Mouse (Mus musculus): ENCODE data around the gene Galnt17. TPM values are rescaled to one million over a fixed set of nuclear protein-coding genes. Genes with fewer than 3 reads are reported as not detected.

Gene Galnt17
- polyA plus RNA-seq, 1 experiment = 0.73 TPM

DNA sequence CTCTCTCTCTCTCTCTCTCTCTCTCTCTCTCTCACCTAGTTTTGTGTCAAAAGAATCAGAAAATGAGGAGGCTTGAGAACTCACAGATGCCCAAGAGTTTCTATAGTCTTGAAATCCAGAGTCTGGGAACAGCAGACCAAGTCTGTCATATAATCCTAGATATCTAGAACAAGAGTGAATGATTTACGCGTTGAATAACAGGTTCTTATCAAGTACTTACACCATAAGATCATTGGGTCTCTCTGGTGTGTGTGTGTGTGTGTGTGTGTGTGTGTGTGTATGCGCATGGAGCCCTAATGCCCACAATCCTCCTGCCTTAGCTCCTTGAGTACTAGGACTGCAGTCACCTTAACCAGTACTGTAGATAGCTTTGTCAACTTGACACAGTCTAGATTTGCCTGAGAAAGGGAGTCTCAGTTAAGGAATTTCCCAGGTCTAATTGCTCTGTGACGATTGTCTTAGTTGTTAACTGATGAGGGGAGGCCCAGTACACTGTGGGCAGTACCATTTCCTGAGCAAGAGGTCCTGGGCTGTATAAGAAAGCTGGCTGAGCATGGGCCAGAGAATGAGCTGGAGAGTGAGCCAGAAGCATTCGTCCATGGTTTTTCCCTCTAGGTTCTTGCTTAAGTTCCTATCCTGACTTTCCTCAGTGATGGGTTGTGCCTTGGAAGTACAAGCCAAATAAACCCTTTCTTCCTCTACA is 268.5 kb downstream of the Galnt17 start:
- Histone ChIP-seq H3K27ac (ENCODE audit: insufficient read depth, low read length) (no peak overlapping the region), H3K9me3 (replicated peaks; ENCODE audit: control insufficient read depth, insufficient read depth, low read length, poor library complexity, severe bottlenecking) (no peaks in the 10 kb centered on the region), H3K36me3 (ENCODE audit: control insufficient read depth, insufficient read depth, low read length, poor library complexity, severe bottlenecking) (no peaks in the 10 kb centered on the region), H3K4me3 (ENCODE audit: low read depth, low read length) (no peak overlapping the region), H3K4me1 (ENCODE audit: control insufficient read depth, insufficient read depth, low read length) (no peaks in the 10 kb centered on the region), H3K27me3 (ENCODE audit: control insufficient read depth, insufficient read depth, low read length, poor library complexity, severe bottlenecking) (no peaks in the 10 kb centered on the region; the same call in 1 of the 2 replicates), H3K9ac (ENCODE audit: low read depth, poor library complexity, severe bottlenecking) (no peak overlapping the region)
- TF ChIP-seq POLR2A (IDR thresholded peaks at IDR 0.05; ENCODE audit: insufficient read depth, low read length) = no peak

DNA sequence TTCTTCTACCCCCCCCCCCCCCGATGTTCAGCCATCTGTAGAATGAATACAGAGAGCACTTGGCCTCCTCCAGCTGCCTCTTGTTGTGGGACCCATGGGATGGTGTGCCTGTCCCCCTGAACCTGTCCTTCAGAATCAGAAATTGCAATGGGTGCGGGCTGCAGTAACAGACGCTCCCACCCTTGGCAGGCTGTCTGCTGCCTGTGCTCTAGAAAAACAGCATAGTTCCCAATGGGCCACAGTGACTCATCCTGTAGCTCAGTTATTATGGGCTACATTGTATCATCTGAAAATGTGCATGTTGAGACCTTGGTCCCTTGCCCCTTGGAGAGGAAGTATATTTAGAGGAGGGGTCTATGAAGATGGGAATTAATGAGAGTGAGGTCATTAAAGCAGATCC is 283.8 kb downstream of the Galnt17 start:
- Histone ChIP-seq H3K4me3 (ENCODE audit: low read depth, low read length) (no peak overlapping the region), H3K36me3 (ENCODE audit: control insufficient read depth, insufficient read depth, low read length, poor library complexity, severe bottlenecking) (no peaks in the 10 kb centered on the region), H3K9ac (ENCODE audit: low read depth, poor library complexity, severe bottlenecking) (no peak overlapping the region), H3K27me3 (ENCODE audit: control insufficient read depth, insufficient read depth, low read length, poor library complexity, severe bottlenecking) (no peaks in the 10 kb centered on the region), H3K4me1 (ENCODE audit: control insufficient read depth, insufficient read depth, low read length) (no peaks in the 10 kb centered on the region), H3K9me3 (replicated peaks; ENCODE audit: control insufficient read depth, insufficient read depth, low read length, poor library complexity, severe bottlenecking) (no peaks in the 10 kb centered on the region), H3K27ac (ENCODE audit: insufficient read depth, low read length) (no peak overlapping the region)
- TF ChIP-seq POLR2A (IDR thresholded peaks at IDR 0.05; ENCODE audit: insufficient read depth, low read length) (no peak), EP300 (IDR thresholded peaks at IDR 0.05; ENCODE audit: insufficient read depth, low read depth, low read length) (no peak), CTCF (IDR thresholded peaks at IDR 0.05; ENCODE audit: low read depth, low read length) (no peak)

DNA sequence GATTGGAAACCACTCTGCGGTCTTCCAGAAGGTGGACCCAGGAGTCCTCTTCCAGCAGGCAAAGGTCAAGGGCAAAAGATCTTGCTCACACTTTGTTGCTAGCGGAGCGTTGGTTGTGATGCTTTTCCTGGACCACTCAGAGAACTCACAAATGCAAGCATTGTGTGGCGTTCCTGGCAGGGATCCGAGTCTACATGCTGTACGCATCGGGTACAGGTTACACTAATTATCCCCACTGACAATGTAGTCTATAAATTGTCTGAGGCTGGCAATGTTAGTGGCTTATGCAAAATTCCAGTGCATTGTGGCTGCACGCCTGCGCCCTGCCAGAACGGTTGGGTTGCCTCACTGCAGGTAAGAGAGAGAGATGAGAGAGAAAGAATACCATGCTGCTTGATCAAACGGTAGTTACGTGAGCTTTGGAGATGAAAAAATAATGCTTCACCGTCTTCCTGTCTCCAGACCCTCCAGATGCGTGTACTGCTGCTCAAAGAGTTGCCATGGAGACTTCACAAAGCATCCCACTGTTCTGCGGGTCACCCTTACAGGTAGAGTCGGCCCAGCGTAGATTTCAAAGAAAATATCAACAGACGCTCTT is 285.8 kb downstream of the Galnt17 start:
- H3K9ac ChIP-seq (ENCODE audit: low read depth, poor library complexity, severe bottlenecking) = no peak overlapping the region
- no peaks in the 10 kb centered on the region for H3K36me3 ChIP-seq (ENCODE audit: control insufficient read depth, insufficient read depth, low read length, poor library complexity, severe bottlenecking)
- no peak overlapping the region for H3K27ac ChIP-seq (ENCODE audit: insufficient read depth, low read length)
- no peaks in the 10 kb centered on the region for H3K27me3 ChIP-seq (ENCODE audit: control insufficient read depth, insufficient read depth, low read length, poor library complexity, severe bottlenecking)
- TF ChIP-seq EP300 (IDR thresholded peaks at IDR 0.05; ENCODE audit: insufficient read depth, low read depth, low read length) = no peak
- TF ChIP-seq CTCF (IDR thresholded peaks at IDR 0.05; ENCODE audit: low read depth, low read length) = no peak
- no peak for TF ChIP-seq POLR2A (IDR thresholded peaks at IDR 0.05; ENCODE audit: insufficient read depth, low read length)
- H3K4me1 ChIP-seq (ENCODE audit: control insufficient read depth, insufficient read depth, low read length) = no peaks in the 10 kb centered on the region
- H3K9me3 ChIP-seq (replicated peaks; ENCODE audit: control insufficient read depth, insufficient read depth, low read length, poor library complexity, severe bottlenecking) = no peaks in the 10 kb centered on the region
- no peak overlapping the region for H3K4me3 ChIP-seq (ENCODE audit: low read depth, low read length)

DNA sequence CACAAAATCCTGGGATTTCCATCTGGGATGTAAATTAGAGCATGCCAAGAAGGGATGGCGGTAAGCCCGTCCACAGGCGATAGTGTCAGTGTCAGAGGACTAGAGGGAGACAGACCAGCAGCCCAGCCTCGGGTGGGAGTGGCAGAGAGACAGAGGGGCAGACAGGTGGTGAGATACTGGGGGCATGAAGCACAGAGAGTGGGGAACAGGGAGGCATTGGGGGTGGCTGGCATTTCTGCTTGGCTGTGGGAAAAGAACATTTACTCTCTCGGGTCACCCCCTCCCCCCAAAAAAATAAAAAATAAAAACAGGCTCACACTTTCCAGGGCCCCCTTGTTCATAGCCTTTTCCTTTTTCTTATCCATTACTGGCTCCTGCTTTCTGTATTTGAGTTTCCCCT is 287.4 kb downstream of the Galnt17 start:
- Histone ChIP-seq H3K27ac (ENCODE audit: insufficient read depth, low read length) (no peak overlapping the region), H3K9ac (ENCODE audit: low read depth, poor library complexity, severe bottlenecking) (no peak overlapping the region), H3K9me3 (replicated peaks; ENCODE audit: control insufficient read depth, insufficient read depth, low read length, poor library complexity, severe bottlenecking) (no peaks in the 10 kb centered on the region), H3K4me3 (ENCODE audit: low read depth, low read length) (no peak overlapping the region), H3K27me3 (ENCODE audit: control insufficient read depth, insufficient read depth, low read length, poor library complexity, severe bottlenecking) (no peaks in the 10 kb centered on the region), H3K4me1 (ENCODE audit: control insufficient read depth, insufficient read depth, low read length) (no peaks in the 10 kb centered on the region), H3K36me3 (ENCODE audit: control insufficient read depth, insufficient read depth, low read length, poor library complexity, severe bottlenecking) (no peaks in the 10 kb centered on the region)
- TF ChIP-seq CTCF (IDR thresholded peaks at IDR 0.05; ENCODE audit: low read depth, low read length) (no peak), POLR2A (IDR thresholded peaks at IDR 0.05; ENCODE audit: insufficient read depth, low read length) (no peak), EP300 (IDR thresholded peaks at IDR 0.05; ENCODE audit: insufficient read depth, low read depth, low read length) (no peak)

DNA sequence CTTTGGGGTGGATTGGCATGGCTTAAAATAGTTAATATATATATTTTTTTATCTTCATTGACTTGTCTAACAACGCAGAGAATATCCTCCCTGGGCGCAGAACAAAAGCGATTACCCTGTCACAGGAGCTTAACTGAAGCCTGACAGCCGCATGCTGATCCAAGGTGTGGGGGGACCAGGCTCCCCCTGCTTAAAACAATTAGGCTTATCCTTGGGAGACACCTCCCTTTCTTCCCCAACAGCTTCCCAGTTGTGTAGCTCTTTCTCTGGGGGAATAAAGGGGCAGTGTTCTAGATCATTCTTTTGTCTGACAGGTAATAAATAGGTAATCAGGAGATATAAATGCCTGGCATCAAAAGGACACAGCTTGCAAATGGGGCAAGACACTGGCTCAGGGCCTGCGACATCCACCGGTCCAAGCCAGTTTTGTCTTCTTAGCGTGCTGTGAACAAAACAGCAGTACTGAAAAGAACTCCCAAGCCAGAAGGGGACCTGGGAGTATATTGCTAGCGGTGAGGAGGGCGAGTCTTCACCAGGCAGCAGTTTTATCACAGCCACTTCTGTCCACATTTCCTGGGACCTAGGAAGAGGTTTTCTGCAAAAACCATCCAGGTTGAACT is 288.8 kb downstream of the Galnt17 start:
- no peak for TF ChIP-seq EP300 (IDR thresholded peaks at IDR 0.05; ENCODE audit: insufficient read depth, low read depth, low read length)
- no peak for TF ChIP-seq CTCF (IDR thresholded peaks at IDR 0.05; ENCODE audit: low read depth, low read length)
- no peak for TF ChIP-seq POLR2A (IDR thresholded peaks at IDR 0.05; ENCODE audit: insufficient read depth, low read length)

DNA sequence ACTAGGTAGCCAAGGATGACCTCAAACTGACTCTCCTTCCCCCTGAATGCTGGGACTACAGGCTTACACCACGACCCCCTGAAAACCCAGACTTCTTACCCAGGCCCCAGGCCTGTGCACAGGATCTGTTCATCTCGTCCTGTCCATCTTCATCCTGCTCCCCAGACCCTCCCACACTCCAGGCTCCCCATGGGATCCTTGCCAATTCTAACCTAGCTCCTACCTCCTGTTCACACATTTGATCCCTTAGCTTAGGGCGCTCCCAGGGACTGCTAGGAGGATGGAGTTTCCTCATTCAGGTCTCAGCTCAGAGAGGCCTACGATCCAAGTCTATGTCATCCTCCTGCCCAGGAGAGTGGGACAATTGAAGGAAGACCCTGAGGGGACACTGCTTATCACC is 292.2 kb downstream of the Galnt17 start:
- Histone ChIP-seq H3K36me3 (ENCODE audit: control insufficient read depth, insufficient read depth, low read length, poor library complexity, severe bottlenecking) (no peaks in the 10 kb centered on the region), H3K27me3 (ENCODE audit: control insufficient read depth, insufficient read depth, low read length, poor library complexity, severe bottlenecking) (no peaks in the 10 kb centered on the region), H3K27ac (ENCODE audit: insufficient read depth, low read length) (no peak overlapping the region), H3K9me3 (replicated peaks; ENCODE audit: control insufficient read depth, insufficient read depth, low read length, poor library complexity, severe bottlenecking) (no peaks in the 10 kb centered on the region), H3K4me1 (ENCODE audit: control insufficient read depth, insufficient read depth, low read length) (no peaks in the 10 kb centered on the region), H3K4me3 (ENCODE audit: low read depth, low read length) (no peak overlapping the region), H3K9ac (ENCODE audit: low read depth, poor library complexity, severe bottlenecking) (no peak overlapping the region)
- TF ChIP-seq POLR2A (IDR thresholded peaks at IDR 0.05; ENCODE audit: insufficient read depth, low read length) (no peak), CTCF (IDR thresholded peaks at IDR 0.05; ENCODE audit: low read depth, low read length) (no peak)

More for the DNA sequence above, 288.8 kb downstream of the Galnt17 start:
- Histone ChIP-seq H3K4me1 (ENCODE audit: control insufficient read depth, insufficient read depth, low read length) (no peaks in the 10 kb centered on the region), H3K9me3 (replicated peaks; ENCODE audit: control insufficient read depth, insufficient read depth, low read length, poor library complexity, severe bottlenecking) (no peaks in the 10 kb centered on the region), H3K27me3 (ENCODE audit: control insufficient read depth, insufficient read depth, low read length, poor library complexity, severe bottlenecking) (no peaks in the 10 kb centered on the region), H3K4me3 (ENCODE audit: low read depth, low read length) (no peak overlapping the region), H3K9ac (ENCODE audit: low read depth, poor library complexity, severe bottlenecking) (no peak overlapping the region), H3K27ac (ENCODE audit: insufficient read depth, low read length) (no peak overlapping the region), H3K36me3 (ENCODE audit: control insufficient read depth, insufficient read depth, low read length, poor library complexity, severe bottlenecking) (no peaks in the 10 kb centered on the region)
